In genomic region chr11:53788196-53788595, GRCm38 (mm10) we compare ENCODE assay signal across 12 mouse cellular contexts. TPM values are rescaled to one million over a fixed set of nuclear protein-coding genes. Genes with fewer than 3 reads are reported as not detected.
DNase-seq lines count a peak whose midpoint lies in the region; ATAC-seq and TF ChIP-seq lines count a peak whose summit lies in the region.
"Had no signal": no experiment of that assay in that cellular context is flagged by ENCODE, and none has a peak within 500 bp of the region (broad histone marks: within the 10 kb centered on the region; RNA-seq: fewer than 3 reads in every experiment).

No protein-coding gene starts in this region.

- no peaks in the 10 kb centered on the region for H3K79me2 ChIP-seq in liver, adult 2 months (ENCODE audit: control insufficient read depth, insufficient read depth, low read length)

- 71% methylated on average over 8 of the region's 8 CpGs for WGBS in liver, adult 2 months
- 75% methylated on average over 7 of the region's 8 CpGs for WGBS in liver, postnatal 0 days (ENCODE audit: insufficient replicate concordance)

- TF ChIP-seq CTCF in liver, adult 2 months (IDR thresholded peaks at IDR 0.05; ENCODE audit: low read depth, low read length): no peak
- TF ChIP-seq CTCF in liver, postnatal 0 days (IDR thresholded peaks at IDR 0.05; ENCODE audit: low read depth): no peak

- TF ChIP-seq EP300 in liver, postnatal 0 days (IDR thresholded peaks at IDR 0.05; ENCODE audit: low read depth): no peak

- no peak overlapping the region for H3K9ac ChIP-seq in liver, adult 2 months (ENCODE audit: low read depth, low read length)
- no peak overlapping the region for H3K9ac ChIP-seq in liver, postnatal 0 days (replicated peaks)
- H3K9ac ChIP-seq: lung, embryonic 14.5 days had no signal

- DNase-seq in liver, adult 2 months (ENCODE audit: extremely low read depth, low read depth, low spot score): no peak
- DNase-seq in liver, postnatal 0 days: no peak
- peak; percentile 38 for DNase-seq in embryo, embryonic 10.5 days (ENCODE audit: low spot score)
- DNase-seq in heart, postnatal 25 days (ENCODE audit: low spot score): peak; percentile 78
- peak; percentile 70 for DNase-seq in skeletal muscle tissue, adult 2 months (ENCODE audit: low read depth, low spot score)
- no peak for DNase-seq in urinary bladder, postnatal 4 days (ENCODE audit: low spot score in 2 of 2)
- no peak for DNase-seq in frontal cortex, postnatal 10 days (ENCODE audit: low spot score in 2 of 2)
- no peak for DNase-seq in cerebellum, postnatal 14 days
- DNase-seq: lung, embryonic 14.5 days; spleen, adult 18-20 months had no signal

- no peak for ATAC-seq in liver, postnatal 0 days

- intact Hi-C loops in heart, postnatal 25 days (cut with DNase I): loop anchor here (2.0 kb wide), 1 partner anchor 25 kb away; no protein-coding TSS in a partner anchor

- H3K4me1 ChIP-seq in liver, adult 2 months (ENCODE audit: control insufficient read depth, insufficient read depth, low read length): peaks cover 25% of the 10 kb centered on the region
- H3K4me1 ChIP-seq in liver, postnatal 0 days (ENCODE audit: insufficient read depth): peaks cover 31% of the 10 kb centered on the region

- no peak overlapping the region for H3K4me2 ChIP-seq in liver, postnatal 0 days (ENCODE audit: low read depth, low read length)
- H3K4me2 ChIP-seq: lung, embryonic 14.5 days had no signal

- TF ChIP-seq POLR2A in liver, adult 2 months (IDR thresholded peaks at IDR 0.05; ENCODE audit: extremely low read depth, insufficient read depth, low read length): no peak

- no peak overlapping the region for H3K4me3 ChIP-seq in liver, adult 2 months (ENCODE audit: insufficient read depth, low read depth, low read length)
- no peak overlapping the region for H3K4me3 ChIP-seq in liver, postnatal 0 days (ENCODE audit: low read depth, low read length)

- no peaks in the 10 kb centered on the region for H3K9me3 ChIP-seq in liver, postnatal 0 days (ENCODE audit: low read length)

- peak overlapping the region; percentile 7; the same call in 1 of the 2 replicates for H3K27ac ChIP-seq in liver, adult 2 months (replicated peaks; ENCODE audit: insufficient read depth, low read depth, low read length)
- no peak overlapping the region for H3K27ac ChIP-seq in liver, postnatal 0 days (ENCODE audit: low read depth)

- no peaks in the 10 kb centered on the region for H3K27me3 ChIP-seq in liver, adult 2 months (ENCODE audit: control insufficient read depth, insufficient read depth, low read length)
- no peaks in the 10 kb centered on the region for H3K27me3 ChIP-seq in liver, postnatal 0 days (ENCODE audit: insufficient read depth, low read length)

- H3K36me3 ChIP-seq in liver, adult 2 months (ENCODE audit: control insufficient read depth, insufficient read depth, low read length): no peaks in the 10 kb centered on the region
- H3K36me3 ChIP-seq in liver, postnatal 0 days (replicated peaks; ENCODE audit: insufficient read depth, low read length): no peaks in the 10 kb centered on the region

RNA-seq across cellular contexts. Expression of gene Gm17334, which starts 15.2 kb away (rescaled TPM):
- total RNA-seq in liver, adult 2 months (2014; rRNA removed): not detected in 2 replicates
- polyA plus RNA-seq in liver, adult 2 months (2012; rRNA removed): 0.16 TPM in 1 of 2 replicates, not detected in the other
- polyA plus RNA-seq in liver, postnatal 0 days (2015; fragmentation: Nextera tagmentation; extraction: Ambion mirVana): 0.12 and 0.23 TPM in 2 replicates
- under 1 TPM in 1 of 2 experiments, not detected in 1; 0.31 TPM for total RNA-seq in heart, postnatal 25 days (2021)
- total RNA-seq: MEL had no signal
- polyA plus RNA-seq: neural tube, embryonic 11.5 days had no signal

RNA-seq across cellular contexts. Expression of gene Irf1, which starts 18.4 kb away (rescaled TPM):
- 37.5 and 44.2 TPM in 2 replicates for total RNA-seq in liver, adult 2 months (2014; rRNA removed)
- 27.9 and 43.0 TPM in 2 replicates for polyA plus RNA-seq in liver, adult 2 months (2012; rRNA removed)
- 22.0 and 24.5 TPM in 2 replicates for polyA plus RNA-seq in liver, postnatal 0 days (2015; fragmentation: Nextera tagmentation; extraction: Ambion mirVana)
- 10 to 100 TPM; 13.7 to 21.1 TPM for total RNA-seq in heart, postnatal 25 days (2021)

Comparison
In these comparisons a context has a peak if more than half of its experiments do, and no peak if none do; other contexts are left out.
1. DNase-seq: peak in embryo, embryonic 10.5 days (single experiment), heart, postnatal 25 days (single experiment) and skeletal muscle tissue, adult 2 months (single experiment); none in liver, adult 2 months (single experiment), liver, postnatal 0 days (single experiment), urinary bladder, postnatal 4 days (0 of 2), frontal cortex, postnatal 10 days (0 of 2) and cerebellum, postnatal 14 days (0 of 2).